Mouse (Mus musculus): ENCODE results near the gene Slc37a1. TPM values are rescaled to one million over a fixed set of nuclear protein-coding genes. Genes with fewer than 3 reads are reported as not detected.
"Not testable (repeated sequence)": the region's sequence is repeated elsewhere in the genome, so short reads cannot be mapped to it uniquely, and the experiment has no call there.

Slc37a1 gene
- polyA plus RNA-seq, 1 experiment from 2014 or later: 9.2 TPM

- H3K4me1 ChIP-seq: no peaks in the 10 kb centered on the region
- WGBS: 66% methylated on average over 3 of the region's 3 CpGs
- ATAC-seq (ENCODE audit: borderline replicate concordance, extremely low read depth, low FRiP score, low TSS enrichment): no peak
- no peaks in the 10 kb centered on the region for H3K9me3 ChIP-seq
- no peak overlapping the region for H3K4me2 ChIP-seq
- H3K27me3 ChIP-seq: no peaks in the 10 kb centered on the region
- no peaks in the 10 kb centered on the region for H3K36me3 ChIP-seq
- H3K4me3 ChIP-seq: no peak overlapping the region
- H3K9ac ChIP-seq: no peak overlapping the region
- no peak overlapping the region for H3K27ac ChIP-seq
Observed at GRCm38 (mm10) chr17:31344816-31345215, 58.2 kb downstream of the Slc37a1 start.

- Histone ChIP-seq H3K9ac (no peak overlapping the region), H3K4me3 (no peak overlapping the region), H3K27me3 (no peaks in the 10 kb centered on the region), H3K27ac (no peak overlapping the region), H3K4me2 (no peak overlapping the region), H3K4me1 (no peaks in the 10 kb centered on the region), H3K36me3 (no peaks in the 10 kb centered on the region), H3K9me3 (no peaks in the 10 kb centered on the region)
- ATAC-seq (ENCODE audit: borderline replicate concordance, extremely low read depth, low FRiP score, low TSS enrichment): no peak
- 81% methylated on average over 5 of the region's 5 CpGs for WGBS
Observed at GRCm38 (mm10) chr17:31348129-31348528, 61.5 kb downstream of the Slc37a1 start.

GRCm38 (mm10) chr17:31349388-31349787, 62.8 kb downstream of the Slc37a1 start:
- no peaks in the 10 kb centered on the region for H3K4me1 ChIP-seq
- H3K27ac ChIP-seq: no peak overlapping the region
- ATAC-seq (ENCODE audit: borderline replicate concordance, extremely low read depth, low FRiP score, low TSS enrichment): no peak
- no peak overlapping the region for H3K9ac ChIP-seq
- H3K27me3 ChIP-seq: no peaks in the 10 kb centered on the region
- no peaks in the 10 kb centered on the region for H3K36me3 ChIP-seq
- H3K9me3 ChIP-seq: no peaks in the 10 kb centered on the region
- 59% methylated on average over 12 of the region's 12 CpGs for WGBS
- no peak overlapping the region for H3K4me3 ChIP-seq
- H3K4me2 ChIP-seq: no peak overlapping the region

- Histone ChIP-seq H3K4me2 (no peak overlapping the region), H3K27me3 (no peaks in the 10 kb centered on the region), H3K9ac (no peak overlapping the region), H3K27ac (no peak overlapping the region), H3K4me1 (no peaks in the 10 kb centered on the region), H3K36me3 (no peaks in the 10 kb centered on the region), H3K9me3 (no peaks in the 10 kb centered on the region), H3K4me3 (no peak overlapping the region)
- ATAC-seq (ENCODE audit: borderline replicate concordance, extremely low read depth, low FRiP score, low TSS enrichment): no peak
- 74% methylated on average over 8 of the region's 8 CpGs for WGBS
Observed at GRCm38 (mm10) chr17:31351984-31352383, 65.4 kb downstream of the Slc37a1 start.

GRCm38 (mm10) chr17:31353255-31353654, 66.7 kb downstream of the Slc37a1 start:
- no peak overlapping the region for H3K27ac ChIP-seq
- no peaks in the 10 kb centered on the region for H3K9me3 ChIP-seq
- H3K4me2 ChIP-seq: no peak overlapping the region
- H3K4me1 ChIP-seq: no peaks in the 10 kb centered on the region
- H3K9ac ChIP-seq: no peak overlapping the region
- no peak overlapping the region for H3K4me3 ChIP-seq
- 82% methylated on average over 2 of the region's 2 CpGs for WGBS
- H3K27me3 ChIP-seq: no peaks in the 10 kb centered on the region
- no peak for ATAC-seq (ENCODE audit: borderline replicate concordance, extremely low read depth, low FRiP score, low TSS enrichment)
- H3K36me3 ChIP-seq: no peaks in the 10 kb centered on the region

GRCm38 (mm10) chr17:31354684-31355083, 68.1 kb downstream of the Slc37a1 start:
- not testable (repeated sequence) for H3K36me3 ChIP-seq; H3K4me1 ChIP-seq; H3K27me3 ChIP-seq; H3K4me2 ChIP-seq; ATAC-seq (ENCODE audit: borderline replicate concordance, extremely low read depth, low FRiP score, low TSS enrichment); H3K27ac ChIP-seq; H3K9ac ChIP-seq; H3K4me3 ChIP-seq; H3K9me3 ChIP-seq
- 63% methylated on average over 3 of the region's 3 CpGs for WGBS

- H3K27ac ChIP-seq: no peak overlapping the region
Observed at GRCm38 (mm10) chr17:31355792-31356502, 69.4 kb downstream of the Slc37a1 start.

GRCm38 (mm10) chr17:31360582-31360981, 74.0 kb downstream of the Slc37a1 start:
- ATAC-seq (ENCODE audit: borderline replicate concordance, extremely low read depth, low FRiP score, low TSS enrichment): no peak
- Histone ChIP-seq H3K9me3 (no peaks in the 10 kb centered on the region), H3K36me3 (no peaks in the 10 kb centered on the region), H3K27ac (no peak overlapping the region), H3K4me3 (no peak overlapping the region), H3K27me3 (no peaks in the 10 kb centered on the region), H3K4me2 (no peak overlapping the region), H3K4me1 (no peaks in the 10 kb centered on the region), H3K9ac (no peak overlapping the region)
- 74% methylated on average over 13 of the region's 13 CpGs for WGBS

More at GRCm38 (mm10) chr17:31355792-31356502, 69.4 kb downstream of the Slc37a1 start:
- H3K4me3 ChIP-seq: no peak overlapping the region
- ATAC-seq (ENCODE audit: borderline replicate concordance, extremely low read depth, low FRiP score, low TSS enrichment): no peak
- H3K9me3 ChIP-seq: no peaks in the 10 kb centered on the region
- H3K27me3 ChIP-seq: no peaks in the 10 kb centered on the region
- WGBS: 42% methylated on average over 8 of the region's 8 CpGs
- H3K9ac ChIP-seq: no peak overlapping the region
- no peaks in the 10 kb centered on the region for H3K4me1 ChIP-seq
- no peaks in the 10 kb centered on the region for H3K36me3 ChIP-seq
- H3K4me2 ChIP-seq: no peak overlapping the region

- Histone ChIP-seq H3K9ac (no peak overlapping the region), H3K9me3 (no peaks in the 10 kb centered on the region), H3K27me3 (no peaks in the 10 kb centered on the region), H3K27ac (no peak overlapping the region), H3K4me2 (no peak overlapping the region), H3K4me1 (no peaks in the 10 kb centered on the region), H3K36me3 (no peaks in the 10 kb centered on the region), H3K4me3 (no peak overlapping the region)
- ATAC-seq (ENCODE audit: borderline replicate concordance, extremely low read depth, low FRiP score, low TSS enrichment): no peak
- WGBS: 76% methylated on average over 5 of the region's 5 CpGs
Observed at GRCm38 (mm10) chr17:31365586-31366166, 79.1 kb downstream of the Slc37a1 start.

- H3K36me3 ChIP-seq: no peaks in the 10 kb centered on the region
- 58% methylated on average over 2 of the region's 2 CpGs for WGBS
Observed at GRCm38 (mm10) chr17:31370221-31370620, 83.6 kb downstream of the Slc37a1 start.

GRCm38 (mm10) chr17:31370931-31371330, 84.3 kb downstream of the Slc37a1 start:
- ATAC-seq (ENCODE audit: borderline replicate concordance, extremely low read depth, low FRiP score, low TSS enrichment): no peak
- no peaks in the 10 kb centered on the region for H3K4me1 ChIP-seq
- H3K27ac ChIP-seq: no peak overlapping the region
- H3K9me3 ChIP-seq: no peaks in the 10 kb centered on the region
- H3K27me3 ChIP-seq: no peaks in the 10 kb centered on the region
- no peak overlapping the region for H3K4me3 ChIP-seq
- H3K36me3 ChIP-seq: no peaks in the 10 kb centered on the region
- H3K9ac ChIP-seq: no peak overlapping the region
- no peak overlapping the region for H3K4me2 ChIP-seq

More at GRCm38 (mm10) chr17:31370221-31370620, 83.6 kb downstream of the Slc37a1 start:
- H3K9ac ChIP-seq: no peak overlapping the region
- H3K4me2 ChIP-seq: no peak overlapping the region
- H3K27me3 ChIP-seq: no peaks in the 10 kb centered on the region
- no peak overlapping the region for H3K27ac ChIP-seq
- no peaks in the 10 kb centered on the region for H3K9me3 ChIP-seq
- H3K4me3 ChIP-seq: no peak overlapping the region
- no peak for ATAC-seq (ENCODE audit: borderline replicate concordance, extremely low read depth, low FRiP score, low TSS enrichment)
- no peaks in the 10 kb centered on the region for H3K4me1 ChIP-seq

- no peak overlapping the region for H3K4me3 ChIP-seq
- no peaks in the 10 kb centered on the region for H3K9me3 ChIP-seq
- peaks cover 3% of the 10 kb centered on the region; the same call in 1 of the 2 replicates for H3K4me1 ChIP-seq
- peak; percentile 42; the same call in 1 of the 2 replicates for ATAC-seq (ENCODE audit: borderline replicate concordance, extremely low read depth, low FRiP score, low TSS enrichment)
- H3K27me3 ChIP-seq: no peaks in the 10 kb centered on the region
- 0 out of 2 replicates have a peak overlapping the region, but pooled peaks have one; percentile 19 for H3K4me2 ChIP-seq
- 5% methylated on average over 7 of the region's 7 CpGs for WGBS
- H3K27ac ChIP-seq: no peak overlapping the region
- H3K9ac ChIP-seq: no peak overlapping the region
- no peaks in the 10 kb centered on the region for H3K36me3 ChIP-seq
Observed at GRCm38 (mm10) chr17:31377961-31378360, 91.4 kb downstream of the Slc37a1 start.

All from lung, embryonic 15.5 days (tissue).